Mouse (Mus musculus) liver, adult 2 months (tissue): ENCODE measurements around the gene Mapkapk2. TPM values are rescaled to one million over a fixed set of nuclear protein-coding genes. Genes with fewer than 3 reads are reported as not detected.

Experiments
- DNase-seq: peaks from one replicate; pipeline ENCODE4 v3.0.0-alpha.2; 2011; ENCODE audit warnings: low read depth, low spot score; ENCODE audit errors: extremely low read depth
- H3K27ac ChIP-seq: fragments of 200-500 bp; replicated peaks from 2 replicates; pipeline ENCODE4 v1.5.1; 2012; ENCODE audit warnings: low read depth, mild to moderate bottlenecking, control low read depth, inconsistent platforms, low read length; ENCODE audit not compliant: insufficient read depth
- H3K27me3 ChIP-seq: fragments of 200-500 bp; 2 replicates; pipeline ENCODE4 v1.6.1; 2012; ENCODE audit warnings: mild to moderate bottlenecking, moderate library complexity, low read length, inconsistent platforms; ENCODE audit not compliant: control insufficient read depth, insufficient read depth
- H3K36me3 ChIP-seq: fragments of 200-500 bp; 2 replicates; pipeline ENCODE4 v1.6.1; 2012; ENCODE audit warnings: low read length, inconsistent platforms; ENCODE audit not compliant: control insufficient read depth, insufficient read depth
- H3K4me1 ChIP-seq: fragments of 200-500 bp; 2 replicates; pipeline ENCODE4 v1.6.1; 2011; ENCODE audit warnings: low read length; ENCODE audit not compliant: control insufficient read depth, insufficient read depth
- H3K4me3 ChIP-seq: fragments of 200-500 bp; 2 replicates; pipeline ENCODE4 v1.5.1; 2011; ENCODE audit warnings: low read depth, mild to moderate bottlenecking, control low read depth, low read length, moderate library complexity; ENCODE audit not compliant: insufficient read depth
- H3K79me2 ChIP-seq: fragments of 200-500 bp; 2 replicates; pipeline ENCODE4 v1.6.1; 2012; ENCODE audit warnings: inconsistent platforms, mild to moderate bottlenecking, low read length, moderate library complexity; ENCODE audit not compliant: control insufficient read depth, insufficient read depth
- H3K9ac ChIP-seq: fragments of 200-500 bp; 2 replicates; pipeline ENCODE4 v1.6.1; 2012; ENCODE audit warnings: low read depth, mild to moderate bottlenecking, control low read depth, inconsistent platforms, low read length
- CTCF ChIP-seq: fragments of 200-500 bp; IDR thresholded peaks from 2 replicates; pipeline ENCODE4 v1.5.1; 2011; ENCODE audit warnings: low read depth, low read length, control low read depth
- POLR2A ChIP-seq: fragments of 200-500 bp; IDR thresholded peaks from 2 replicates; pipeline ENCODE4 v1.6.1; 2011; ENCODE audit warnings: low read length, control low read depth; ENCODE audit not compliant: insufficient read depth; ENCODE audit errors: extremely low read depth
- WGBS: fragments of 180-500 bp; shearing (Covaris S2); methylation state at CpG from one replicate; pipeline ENCODE4 v1.1.7; 2018; 5-methylcytosine and 5-hydroxymethylcytosine counted together
- polyA plus RNA-seq: library from polyadenylated mRNA; depleted of rRNA; stranded (reverse); fragments of >200 nt; gene quantifications from 2 replicates; pipeline ENCODE4 v1.2.3, GENCODE M21; 2012
- total RNA-seq: library from RNA; depleted of rRNA; stranded (reverse); fragments of >200 nt; gene quantifications from 2 replicates; pipeline ENCODE4 v1.2.3, GENCODE M21; 2014

Gene Mapkapk2
- total and polyA plus RNA-seq, 2 experiments = 30.0 to 45.4 TPM

- peak; percentile 67 for DNase-seq
- TF ChIP-seq POLR2A (no peak), CTCF (no peak)
- no peaks in the 10 kb centered on the region for H3K36me3 ChIP-seq
- H3K27me3 ChIP-seq = no peaks in the 10 kb centered on the region
- H3K79me2 ChIP-seq = peaks cover 74% of the 10 kb centered on the region
- H3K27ac ChIP-seq = peak overlapping the region; percentile 45
- peaks cover 56% of the 10 kb centered on the region for H3K4me1 ChIP-seq
- WGBS = 23% methylated on average over 7 of the region's 7 CpGs
- no peak overlapping the region for H3K4me3 ChIP-seq
- H3K9ac ChIP-seq = no peak overlapping the region
Measured at GRCm38 (mm10) chr1:131075098-131075791, 22.4 kb downstream of the Mapkapk2 start.

GRCm38 (mm10) chr1:131074524-131074938, 23.1 kb downstream of the Mapkapk2 start:
- peaks cover 67% of the 10 kb centered on the region for H3K79me2 ChIP-seq
- TF ChIP-seq POLR2A (no peak), CTCF (no peak)
- peaks cover 51% of the 10 kb centered on the region for H3K4me1 ChIP-seq
- DNase-seq = no peak
- 0 out of 2 replicates have a peak overlapping the region, but pooled peaks have one; percentile 15 for H3K27ac ChIP-seq
- no peak overlapping the region for H3K9ac ChIP-seq
- no peak overlapping the region for H3K4me3 ChIP-seq
- no peaks in the 10 kb centered on the region for H3K27me3 ChIP-seq
- 44% methylated on average over 8 of the region's 8 CpGs for WGBS
- H3K36me3 ChIP-seq = no peaks in the 10 kb centered on the region

- peak overlapping the region; percentile 75 for H3K9ac ChIP-seq
- 29% methylated on average over 7 of the region's 7 CpGs for WGBS
Measured at GRCm38 (mm10) chr1:131072376-131072990, 25.1 kb downstream of the Mapkapk2 start.

GRCm38 (mm10) chr1:131069010-131069409, 28.6 kb downstream of the Mapkapk2 start:
- TF ChIP-seq CTCF (no peak), POLR2A (no peak)
- WGBS = 79% methylated on average over 7 of the region's 7 CpGs
- no peaks in the 10 kb centered on the region for H3K36me3 ChIP-seq
- H3K27ac ChIP-seq = no peak overlapping the region
- no peak overlapping the region for H3K9ac ChIP-seq
- DNase-seq = no peak
- peaks cover 52% of the 10 kb centered on the region for H3K79me2 ChIP-seq
- H3K27me3 ChIP-seq = no peaks in the 10 kb centered on the region
- peaks cover 26% of the 10 kb centered on the region for H3K4me1 ChIP-seq
- H3K4me3 ChIP-seq = no peak overlapping the region

More at GRCm38 (mm10) chr1:131072376-131072990, 25.1 kb downstream of the Mapkapk2 start:
- Histone ChIP-seq H3K27me3 (no peaks in the 10 kb centered on the region), H3K4me3 (no peak overlapping the region), H3K79me2 (peaks cover 57% of the 10 kb centered on the region), H3K4me1 (peaks cover 49% of the 10 kb centered on the region), H3K36me3 (no peaks in the 10 kb centered on the region), H3K27ac (peak overlapping the region; percentile 99)
- no peak for TF ChIP-seq POLR2A
- TF ChIP-seq CTCF = no peak
- peak; percentile 82 for DNase-seq

GRCm38 (mm10) chr1:131068011-131068727, 29.5 kb downstream of the Mapkapk2 start:
- Histone ChIP-seq H3K4me3 (no peak overlapping the region), H3K27me3 (no peaks in the 10 kb centered on the region), H3K79me2 (peaks cover 52% of the 10 kb centered on the region), H3K9ac (no peak overlapping the region), H3K27ac (no peak overlapping the region), H3K36me3 (no peaks in the 10 kb centered on the region), H3K4me1 (peaks cover 23% of the 10 kb centered on the region)
- DNase-seq = peak; percentile 50
- 52% methylated on average over 10 of the region's 10 CpGs for WGBS
- TF ChIP-seq POLR2A (no peak), CTCF (no peak)
